Mouse (Mus musculus) left cerebral cortex, postnatal 25 days (tissue): Measurements from ENCODE around the gene Xkr8. TPM values are rescaled to one million over a fixed set of nuclear protein-coding genes. Genes with fewer than 3 reads are reported as not detected.
"Not testable (repeated sequence)": the region's sequence is repeated elsewhere in the genome, so short reads cannot be mapped to it uniquely, and the experiment has no call there.

Source experiments
- DNase-seq, 2 experiments: peaks; one replicate each; pipeline ENCODE4 v3.0.0; 2022; ENCODE audit warnings: low spot score in 2 of 2, mixed read lengths in 1 of 2
- intact Hi-C: fragments of 180-260 bp; cut with DNase I; formaldehyde crosslinking; loops from one replicate; pipeline ENCODE4 v1.15.1; 2025
- total RNA-seq, 2 experiments: library from RNA; stranded (reverse); gene quantifications; 2 replicates each; pipeline ENCODE4 v1.2.3; 2021

The Xkr8 gene
- total RNA-seq, 2 experiments from 2014 or later: 3.6 to 4.0 TPM

DNA sequence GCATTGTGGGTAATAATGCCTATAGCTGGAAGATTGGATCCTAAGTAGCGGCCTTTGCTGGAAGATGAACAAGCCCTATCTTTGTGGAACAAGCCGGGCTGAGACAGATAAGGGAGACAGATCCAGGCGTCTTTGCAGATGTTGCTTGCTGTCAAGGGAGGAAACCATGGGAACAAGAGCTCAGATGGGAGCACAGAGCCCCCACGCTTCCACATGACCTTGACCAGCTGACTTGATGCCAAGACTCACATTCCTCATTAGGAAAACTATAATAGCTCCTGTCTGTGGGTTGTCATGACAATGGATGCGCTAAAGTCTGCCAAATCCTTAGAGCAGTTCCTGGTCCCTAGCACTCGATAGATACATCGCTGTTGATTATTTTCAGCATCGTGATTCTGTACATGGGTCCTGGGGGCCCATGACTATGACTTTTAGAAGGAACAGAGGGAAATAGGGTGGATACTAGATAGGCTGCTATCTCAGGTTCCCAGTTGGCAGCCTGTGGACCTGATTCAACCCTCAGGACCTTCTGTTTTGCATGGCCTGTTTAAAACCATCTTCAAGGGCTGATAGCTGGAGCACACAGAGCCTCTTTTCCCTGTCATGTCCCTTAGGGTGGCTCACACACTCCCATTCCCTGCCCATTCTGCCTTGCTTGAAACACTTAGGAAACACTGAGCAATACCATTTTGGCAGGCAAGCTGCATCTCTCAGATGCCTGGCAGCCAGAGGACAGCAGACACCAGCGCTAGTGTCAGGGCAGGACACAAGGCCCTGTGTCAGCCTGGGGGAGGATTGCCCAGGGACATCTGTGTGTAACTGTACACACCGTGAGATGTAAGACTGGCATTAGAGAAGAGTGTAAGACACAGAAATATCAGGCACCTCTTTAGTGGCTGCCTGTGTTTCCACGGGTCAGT is 11.9 kb upstream of the Xkr8 start:
- peak; percentile 51 to 69 for DNase-seq

DNA sequence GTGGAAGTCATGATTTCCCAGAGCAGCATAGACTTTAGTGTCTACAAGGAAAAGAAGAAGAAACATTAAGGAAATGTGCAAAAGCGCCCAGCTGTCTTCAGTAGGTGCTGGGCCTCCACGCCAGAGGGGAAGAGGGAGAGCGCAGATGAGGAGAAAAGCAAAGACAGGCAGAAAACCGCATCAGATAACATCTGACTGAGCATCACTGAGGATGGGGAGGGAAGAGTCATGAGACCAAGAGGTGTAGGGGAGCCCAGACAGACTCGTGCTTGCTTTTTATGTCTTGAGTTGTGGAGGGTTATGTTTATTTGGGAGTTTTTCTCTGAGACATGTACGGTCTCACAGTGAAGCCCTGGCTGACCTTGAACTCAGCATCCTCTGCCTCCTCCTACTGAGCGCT is 9.1 kb upstream of the Xkr8 start:
- no peak for DNase-seq
- intact Hi-C loops: no loop called here

More for the DNA sequence above, 11.9 kb upstream of the Xkr8 start:
- intact Hi-C loops: no loop called here

DNA sequence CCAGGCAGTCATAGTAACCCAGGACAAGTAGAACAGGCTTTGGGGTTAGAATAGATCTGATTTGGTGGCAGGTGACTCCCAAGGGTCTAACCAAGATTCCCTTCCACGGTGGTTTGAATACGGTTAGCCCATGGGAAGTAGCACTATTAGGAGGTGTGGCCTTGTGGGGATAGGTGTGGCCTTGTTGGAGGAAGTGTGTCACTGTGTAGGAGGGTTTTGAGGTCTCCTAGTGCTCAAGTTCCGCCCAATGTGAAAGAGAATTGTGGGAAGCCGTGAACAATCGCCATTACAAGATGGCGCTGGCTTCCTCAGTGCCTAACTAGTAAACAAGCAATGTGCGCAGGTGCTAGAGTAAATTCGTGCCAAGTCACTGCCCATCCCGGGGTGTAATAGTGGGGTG is 4.8 kb upstream of the Xkr8 start:
- DNase-seq, intact Hi-C loops: not testable (repeated sequence)

DNA sequence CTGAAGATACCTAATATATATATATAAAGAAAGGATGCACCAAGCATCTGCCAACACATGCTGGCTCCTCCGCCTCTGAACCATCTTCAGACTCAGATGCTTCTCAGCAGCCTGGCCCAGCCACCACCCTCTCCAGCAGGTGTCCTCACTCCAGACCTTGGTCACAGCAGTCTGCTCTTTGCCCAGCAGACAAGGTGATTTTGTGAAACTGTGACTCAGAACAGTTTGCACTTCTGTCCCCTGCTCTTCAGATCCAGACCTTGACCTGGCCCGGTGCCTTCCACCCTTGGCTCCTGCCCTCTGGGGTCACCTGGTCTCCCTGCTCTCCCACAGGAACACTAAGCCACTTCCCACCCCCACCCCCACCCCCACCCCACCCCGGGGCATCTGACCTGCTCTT is 3.5 kb upstream of the Xkr8 start:
- DNase-seq: no peak
- intact Hi-C loops: no loop called here

DNA sequence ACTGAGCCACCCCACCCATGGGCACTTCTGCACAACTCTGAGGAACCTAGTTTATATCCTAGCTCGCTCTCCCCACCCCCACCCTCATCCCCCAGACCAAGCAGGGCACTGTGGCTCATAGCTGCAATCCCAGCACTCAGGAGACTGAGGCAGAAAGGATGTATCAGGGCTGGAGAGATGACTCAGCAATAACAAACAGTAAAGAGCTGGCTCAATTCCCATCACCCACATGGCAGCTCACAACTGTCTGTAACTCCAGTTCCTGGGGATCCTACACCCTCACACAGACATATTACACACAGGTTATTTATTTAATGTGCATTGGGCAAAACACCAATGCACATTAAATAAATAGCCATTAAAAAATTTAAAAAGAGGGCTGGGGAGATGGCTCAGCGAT is 3.0 kb upstream of the Xkr8 start:
- DNase-seq: peak in 1 of 2 experiments; percentile 43
- intact Hi-C loops: no loop called here

DNA sequence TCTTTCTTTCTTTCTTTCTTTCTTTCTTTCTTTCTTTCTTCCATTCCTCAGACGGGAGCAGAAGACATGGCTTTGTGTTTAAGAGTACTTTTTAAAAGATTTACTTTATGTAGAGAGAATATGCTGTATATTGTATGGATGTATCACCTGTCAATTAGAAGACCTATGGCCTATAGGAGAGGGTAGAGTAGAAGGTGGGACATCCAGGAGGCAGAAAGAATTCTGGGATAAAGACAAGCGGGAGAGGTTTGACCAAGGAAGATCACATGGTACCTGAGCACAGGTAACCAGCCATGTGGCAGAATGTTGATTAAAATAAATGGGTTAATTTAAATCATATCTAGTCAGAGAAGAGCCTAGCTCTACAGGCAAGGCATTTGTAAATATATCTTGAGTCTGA is 2.4 kb upstream of the Xkr8 start:
- intact Hi-C loops: no loop called here
- no peak for DNase-seq

DNA sequence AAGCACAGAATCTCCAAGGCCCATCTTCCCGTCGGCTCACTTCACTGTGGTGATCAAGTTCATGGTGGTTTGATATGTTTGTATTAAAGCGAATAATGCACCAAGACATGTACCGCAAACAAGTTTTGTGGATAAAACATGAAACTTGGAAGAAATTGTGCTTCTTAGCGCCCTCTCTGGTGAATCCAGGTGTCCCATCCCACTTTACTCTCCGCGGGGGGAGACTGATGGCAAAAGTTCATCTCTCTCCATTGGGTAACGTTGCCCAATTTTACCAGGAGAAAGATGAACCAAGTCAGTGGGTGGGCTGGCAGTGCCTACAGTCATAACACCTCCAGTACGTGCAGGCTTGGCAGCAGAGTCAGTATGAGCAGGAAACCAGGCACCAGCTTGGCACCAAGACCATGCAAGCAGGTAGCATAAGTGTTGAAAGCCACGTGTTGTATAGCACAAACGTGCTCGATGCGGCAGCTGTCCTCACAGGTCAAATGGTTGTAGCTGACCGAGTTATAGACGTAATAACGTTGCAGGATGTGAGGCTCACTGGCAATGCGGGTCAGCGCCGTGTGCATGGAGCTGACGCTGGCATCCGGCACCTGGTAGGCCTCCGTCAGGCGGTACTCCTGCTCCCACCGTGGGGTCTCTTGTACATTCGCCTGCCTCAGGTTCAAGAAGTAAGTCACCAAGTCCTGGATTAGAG is 875 bp upstream of the Xkr8 start:
- DNase-seq: no peak
- intact Hi-C loops: no loop called here

DNA sequence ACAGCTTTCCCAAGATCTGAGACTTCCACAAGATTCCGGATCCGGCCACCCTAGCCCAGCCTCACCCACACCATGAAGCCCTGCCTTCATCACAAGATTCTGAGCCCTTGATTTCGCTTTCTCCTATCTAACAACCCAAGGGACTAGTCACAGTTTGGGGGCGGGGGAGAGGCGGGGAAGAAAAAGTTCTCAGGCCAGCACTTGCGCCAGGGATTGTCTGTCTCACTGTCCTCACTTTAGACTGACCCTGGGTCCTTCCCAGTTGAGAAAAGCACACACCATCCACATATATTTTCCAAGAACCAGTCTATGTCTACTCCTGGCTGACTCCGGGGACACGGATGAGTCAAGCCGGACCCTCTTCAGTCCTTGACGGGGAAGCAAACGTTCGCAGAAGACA is 730 bp downstream of the Xkr8 start:
- intact Hi-C loops: no loop called here
- DNase-seq: no peak

DNA sequence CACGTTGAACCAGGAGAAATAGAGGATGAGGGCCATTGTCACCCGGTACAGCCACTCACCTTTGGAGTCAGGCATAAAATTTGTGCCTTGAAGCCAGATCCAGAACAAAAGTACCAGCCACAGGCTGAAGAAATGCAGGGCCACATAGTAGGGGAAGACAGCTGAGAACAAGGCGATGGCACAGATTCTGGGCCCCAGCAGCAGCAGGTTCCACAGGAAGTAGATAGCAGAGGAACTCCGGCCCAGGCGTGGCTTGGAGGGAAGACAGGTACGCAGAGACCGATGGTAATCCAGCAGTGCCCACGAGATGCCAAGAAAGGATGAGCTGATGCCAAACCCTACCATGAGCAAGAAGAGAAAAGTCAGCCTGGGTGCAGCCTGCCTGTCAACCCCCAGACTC is 4.1 kb downstream of the Xkr8 start:
- intact Hi-C loops: no loop called here
- DNase-seq: no peak

DNA sequence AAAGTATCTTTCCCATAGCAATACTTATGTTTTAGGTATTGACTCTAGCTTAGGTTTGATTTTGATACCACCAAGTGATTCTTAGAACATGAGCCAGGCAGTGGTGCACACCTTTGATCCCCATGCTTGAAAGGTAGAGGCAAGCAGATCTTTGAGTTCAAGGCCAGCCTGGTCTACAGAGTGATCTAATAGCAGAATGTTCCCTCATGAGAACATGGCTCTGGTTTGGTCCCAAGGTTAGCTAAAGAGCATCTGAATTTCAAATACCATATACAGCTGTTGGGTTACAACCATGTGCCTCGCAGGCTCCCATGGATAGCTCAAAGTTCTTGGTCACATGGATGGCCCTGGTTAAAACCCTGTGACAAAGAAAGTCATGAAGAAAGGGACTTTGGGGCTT is 14.1 kb downstream of the Xkr8 start:
- intact Hi-C loops: no loop called here
- no peak for DNase-seq

DNA sequence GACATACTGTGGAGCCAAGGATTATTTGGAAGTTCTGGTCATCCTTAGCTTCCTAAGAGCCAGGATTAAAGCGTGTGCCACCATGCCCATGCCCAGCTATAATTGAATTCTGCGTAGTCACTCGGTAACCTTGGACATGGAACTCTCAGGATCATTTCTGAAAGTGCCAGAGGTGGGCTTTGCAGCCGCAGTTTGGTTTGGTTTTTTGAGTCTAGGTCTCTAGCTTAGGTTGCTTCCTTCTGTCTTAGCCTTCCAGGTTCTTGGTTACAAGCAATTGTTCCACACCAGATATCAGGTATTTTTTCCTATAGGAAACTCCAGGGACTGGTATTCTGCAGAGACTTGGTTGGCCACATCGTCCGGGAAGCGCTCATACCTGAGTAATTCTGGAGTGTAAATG is 19.2 kb downstream of the Xkr8 start:
- no peak for DNase-seq
- intact Hi-C loops: no loop called here

DNA sequence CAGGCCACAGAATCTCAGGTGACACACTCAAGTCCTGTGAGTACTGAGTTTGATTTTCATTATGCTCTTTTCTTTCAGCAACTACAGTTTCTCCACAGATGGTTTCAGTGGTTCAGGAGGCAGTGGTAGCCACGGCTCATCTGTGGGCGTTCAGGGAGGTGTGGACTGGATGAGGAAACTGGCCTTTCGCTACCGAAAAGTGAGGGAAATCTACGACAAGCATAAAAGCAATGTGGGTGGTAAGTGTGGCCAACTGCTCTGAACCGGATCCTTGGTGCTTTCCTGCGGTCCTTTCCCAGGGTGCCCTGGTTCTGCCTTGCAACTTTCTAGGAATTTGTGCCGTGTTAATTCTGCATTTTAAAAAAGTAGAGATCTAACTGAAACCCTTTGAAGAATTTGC is 25.5 kb downstream of the Xkr8 start:
- DNase-seq: peak in 1 of 2 experiments; percentile 41
- intact Hi-C loops: no loop called here

DNA sequence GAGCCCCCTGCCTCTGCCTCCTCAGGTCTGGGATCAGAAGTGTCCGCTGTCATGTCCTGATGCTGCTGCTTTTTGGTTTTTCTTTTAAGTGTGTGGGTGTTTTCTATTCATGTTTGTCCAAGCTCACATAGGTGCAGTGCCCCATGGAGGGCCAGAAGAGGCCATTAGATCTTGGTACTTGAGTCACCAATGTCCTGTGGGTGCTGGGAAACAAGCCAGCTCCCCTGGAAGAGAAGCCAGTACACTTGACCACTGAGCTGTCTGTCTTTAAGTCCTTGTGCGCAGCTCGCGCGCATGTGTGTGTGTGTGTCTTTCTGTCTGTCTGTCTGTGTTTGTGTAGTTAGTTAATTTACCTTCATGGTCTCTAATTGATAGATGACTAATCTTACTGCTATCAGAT is 30.3 kb downstream of the Xkr8 start:
- no peak for DNase-seq
- intact Hi-C loops: no loop called here

DNA sequence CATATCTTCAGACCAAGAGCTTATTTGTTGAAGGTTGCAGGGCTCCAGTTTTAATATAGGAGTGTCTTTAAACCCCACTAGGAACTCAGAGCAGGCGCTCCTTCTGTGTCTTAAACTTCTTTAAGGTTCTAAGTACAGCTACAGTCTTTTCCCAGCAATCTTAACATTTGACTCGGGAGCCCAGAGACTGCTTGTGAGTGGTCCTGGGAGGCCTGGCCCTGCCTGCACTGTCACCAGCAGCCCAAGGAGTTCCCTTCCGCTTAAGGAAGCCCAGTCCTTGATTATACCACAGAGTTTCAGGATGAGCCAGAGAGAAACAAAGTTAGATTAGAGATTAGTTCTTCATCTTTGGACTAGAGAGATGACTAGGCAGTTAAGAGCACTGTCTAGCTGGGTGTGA is 39.0 kb downstream of the Xkr8 start:
- intact Hi-C loops: no loop called here
- DNase-seq: no peak

DNA sequence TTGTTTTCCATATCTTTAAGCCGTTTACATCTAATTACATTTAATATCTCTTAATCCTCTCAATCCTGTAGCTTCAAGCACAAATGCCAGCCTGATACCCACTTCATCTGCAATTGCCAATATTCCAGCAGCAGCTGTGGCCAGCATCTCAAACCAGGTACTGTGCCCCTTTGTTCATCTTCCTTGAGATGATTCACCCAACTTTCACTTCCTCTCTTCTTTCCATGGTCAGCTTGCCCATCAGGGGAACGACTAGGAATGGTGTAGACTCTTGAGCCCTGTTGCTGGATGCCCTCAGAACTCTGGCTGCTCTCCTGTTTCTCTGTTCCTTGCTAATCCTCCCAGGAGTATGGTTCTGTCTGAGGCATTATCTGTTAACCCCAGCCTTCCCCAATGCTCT is 42.7 kb downstream of the Xkr8 start:
- intact Hi-C loops: no loop called here
- DNase-seq: no peak

DNA sequence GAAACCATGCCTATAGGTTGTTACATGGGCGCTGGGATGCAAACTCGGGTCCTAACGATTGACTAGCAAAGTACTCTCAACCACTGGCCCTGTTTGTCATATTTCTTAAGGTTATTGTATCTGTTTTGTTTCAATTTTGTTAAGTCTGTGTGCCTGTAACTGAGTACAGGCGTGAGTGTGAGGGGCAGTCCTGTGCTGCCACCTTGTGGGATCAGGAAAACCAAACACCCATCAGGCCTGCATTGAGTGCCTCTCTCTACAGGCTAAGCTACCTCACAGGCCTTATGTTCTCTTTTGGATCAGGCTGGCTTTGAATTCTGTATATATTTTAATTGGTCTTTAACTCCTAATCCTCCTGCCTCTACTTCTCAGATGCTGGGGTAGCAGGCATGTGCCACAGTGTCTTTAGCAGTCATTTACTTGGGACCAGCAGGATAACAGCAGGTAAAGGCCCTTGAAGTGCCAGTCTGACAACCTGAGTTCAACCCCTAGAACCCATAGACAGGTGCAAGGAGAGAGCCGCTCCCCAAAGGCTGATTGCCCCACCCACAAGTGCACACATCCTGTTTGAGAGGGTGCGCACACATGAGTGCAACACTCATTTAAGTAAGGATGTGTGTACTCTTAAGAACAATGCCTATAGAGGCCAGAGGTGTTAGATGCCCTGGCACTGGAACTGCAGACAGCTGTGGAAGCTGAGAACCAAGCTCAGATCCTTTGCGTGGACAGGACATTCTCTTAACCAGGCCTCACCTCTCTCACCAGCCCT is 55.4 kb downstream of the Xkr8 start:
- intact Hi-C loops: loop anchor here (2.0 kb wide), 1 partner anchor 130 kb away; no protein-coding TSS in a partner anchor
- DNase-seq: peak; percentile 30 to 55
